Mouse (Mus musculus): ENCODE data around the gene Cep70.

The Cep70 gene

DNA sequence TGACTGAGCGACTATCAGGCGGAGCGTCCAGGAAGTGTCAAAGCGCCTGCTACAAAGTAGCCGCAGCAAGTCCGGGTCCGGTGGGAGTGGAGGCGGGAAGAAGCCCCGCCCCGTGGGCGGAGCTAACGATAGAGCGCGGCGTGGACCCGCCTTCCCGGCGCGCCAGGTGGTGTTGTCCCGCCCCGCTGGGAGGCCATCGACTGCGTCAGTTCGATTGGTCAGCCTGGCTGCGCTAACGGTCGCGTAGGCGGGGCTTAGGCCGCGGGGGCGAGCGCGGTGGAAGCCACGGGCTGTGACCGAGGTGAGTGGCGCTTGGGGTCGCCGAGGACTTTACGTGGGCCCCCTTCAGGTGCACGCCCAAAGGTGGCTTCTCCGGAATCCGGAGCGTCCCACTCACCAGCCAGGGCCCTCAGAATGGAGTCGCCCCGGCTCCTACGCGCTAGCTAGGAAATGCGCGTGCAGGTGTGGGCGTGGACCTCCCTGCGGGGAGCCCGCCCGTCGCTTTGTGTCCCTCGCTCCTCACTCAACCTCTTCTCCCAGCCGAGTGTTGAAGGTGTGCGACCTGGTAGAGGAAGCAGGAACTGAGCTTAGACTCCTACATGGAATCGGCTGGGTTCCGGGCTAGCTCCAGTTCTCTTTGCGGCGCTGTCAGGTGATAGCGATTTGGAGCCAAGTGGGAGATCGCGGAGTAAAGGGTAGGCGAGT, at the start of gene Cep70:
TSS of gene Cep70 (plus strand) at position 178 of the 705 bp plus-strand sequence.
- peak; percentile 96 for DNase-seq (ENCODE audit: low read depth, low spot score)

- no peak for DNase-seq (ENCODE audit: low read depth, low spot score)
These were observed 30.5 kb upstream of the Cep70 start for GRCm38 (mm10) chr9:99212643-99213042.

GRCm38 (mm10) chr9:99216182-99216581, 27.0 kb upstream of the Cep70 start:
- DNase-seq (ENCODE audit: low read depth, low spot score) = no peak

- no peak for DNase-seq (ENCODE audit: low read depth, low spot score)
These were observed 25.0 kb upstream of the Cep70 start for GRCm38 (mm10) chr9:99217999-99218719.

- no peak for DNase-seq (ENCODE audit: low read depth, low spot score)
These were observed 21.5 kb upstream of the Cep70 start for GRCm38 (mm10) chr9:99221636-99222035.

DNA sequence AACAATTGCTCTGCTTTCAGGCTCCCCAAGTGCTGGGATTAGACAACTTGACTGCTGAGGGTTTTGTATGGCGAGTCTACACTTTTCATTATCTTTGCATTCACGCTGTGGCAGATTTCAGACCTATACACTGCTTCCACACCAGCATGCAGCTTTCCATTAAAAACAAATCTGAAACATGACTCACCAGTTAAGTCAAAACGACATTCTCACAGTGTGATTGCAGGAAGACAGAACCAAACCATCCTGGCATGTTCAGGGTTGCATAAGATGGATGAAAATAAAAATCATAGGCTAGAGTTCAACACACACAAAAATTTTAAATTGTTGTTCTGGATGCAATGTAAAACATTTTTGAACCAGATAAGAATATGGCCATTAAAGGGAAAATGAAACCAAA, 18.6 kb upstream of the Cep70 start:
- no peak for DNase-seq (ENCODE audit: low read depth, low spot score)

DNA sequence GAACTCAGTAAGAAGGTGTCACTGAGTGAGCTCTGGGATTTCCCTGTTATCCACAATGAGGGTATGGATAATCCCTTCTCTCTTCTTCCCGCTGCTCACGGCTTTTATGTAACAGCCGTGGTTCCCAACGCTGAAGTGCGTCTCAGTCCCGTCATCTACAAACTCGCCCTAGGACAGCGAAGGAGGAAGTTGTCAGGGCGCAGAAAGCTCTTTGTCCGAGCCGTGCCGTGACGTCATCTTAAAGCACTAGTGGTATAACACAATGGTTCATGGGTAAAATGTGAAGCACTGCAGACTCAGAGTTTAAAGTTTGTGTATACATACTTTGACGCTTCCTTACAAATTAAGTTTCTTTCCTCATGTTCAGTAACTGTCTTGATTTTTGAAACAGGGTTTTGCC, 13.7 kb upstream of the Cep70 start:
- DNase-seq (ENCODE audit: low read depth, low spot score) = no peak

DNA sequence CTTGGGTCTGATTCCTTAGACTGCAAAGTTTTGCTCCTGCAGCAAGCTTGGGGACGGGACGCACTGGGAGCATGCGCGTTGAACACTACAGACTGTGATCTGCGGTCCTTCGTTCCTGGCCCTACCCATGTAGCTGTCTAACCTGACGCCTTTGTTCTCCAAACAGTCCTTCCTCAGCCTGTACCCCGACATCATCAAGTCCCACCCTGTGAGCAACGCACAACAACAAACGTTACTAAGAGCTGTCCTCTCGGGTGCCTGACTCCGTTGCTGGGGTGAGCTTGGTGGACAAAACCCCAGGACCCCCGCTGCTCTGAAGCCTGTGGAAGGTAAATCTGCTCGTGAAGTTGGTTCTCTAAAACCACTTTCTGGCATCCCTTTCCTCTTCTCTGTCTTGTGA, 6.0 kb upstream of the Cep70 start, which contains the start of gene Faiml:
TSS of gene Faiml (minus strand) at position 101 of the 400 bp plus-strand sequence.
- no peak for DNase-seq (ENCODE audit: low read depth, low spot score)

- DNase-seq (ENCODE audit: low read depth, low spot score) = no peak
These were observed 4.9 kb upstream of the Cep70 start for GRCm38 (mm10) chr9:99238276-99238675.

GRCm38 (mm10) chr9:99239256-99239655, 3.9 kb upstream of the Cep70 start:
- DNase-seq (ENCODE audit: low read depth, low spot score) = no peak

- no peak for DNase-seq (ENCODE audit: low read depth, low spot score)
These were observed 2.6 kb upstream of the Cep70 start for GRCm38 (mm10) chr9:99240571-99240970.

GRCm38 (mm10) chr9:99242035-99242434, 1.1 kb upstream of the Cep70 start:
- peak; percentile 73 for DNase-seq (ENCODE audit: low read depth, low spot score)

- peak; percentile 67 for DNase-seq (ENCODE audit: low read depth, low spot score)
These were observed 506 bp upstream of the Cep70 start for GRCm38 (mm10) chr9:99242533-99243189.

DNA sequence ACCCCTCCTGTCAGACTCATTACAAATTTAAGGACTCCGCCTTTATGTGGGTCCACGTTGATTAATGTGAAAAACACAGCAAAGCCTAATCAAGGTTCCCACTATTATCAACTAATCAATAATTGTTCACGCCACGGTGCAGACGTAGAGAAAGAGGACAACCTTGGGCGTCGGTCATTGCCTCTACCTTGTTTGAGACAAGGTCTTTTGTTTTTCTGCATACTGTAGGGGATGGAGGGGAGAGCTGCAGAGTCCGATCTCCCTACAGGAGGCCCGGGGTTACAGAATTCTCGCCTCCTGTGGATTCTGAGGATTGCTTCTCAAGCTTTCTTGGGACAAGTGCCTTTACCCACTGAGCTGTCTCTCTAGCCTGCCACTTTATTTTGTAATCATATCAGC, 727 bp downstream of the Cep70 start:
- DNase-seq (ENCODE audit: low read depth, low spot score) = no peak

DNA sequence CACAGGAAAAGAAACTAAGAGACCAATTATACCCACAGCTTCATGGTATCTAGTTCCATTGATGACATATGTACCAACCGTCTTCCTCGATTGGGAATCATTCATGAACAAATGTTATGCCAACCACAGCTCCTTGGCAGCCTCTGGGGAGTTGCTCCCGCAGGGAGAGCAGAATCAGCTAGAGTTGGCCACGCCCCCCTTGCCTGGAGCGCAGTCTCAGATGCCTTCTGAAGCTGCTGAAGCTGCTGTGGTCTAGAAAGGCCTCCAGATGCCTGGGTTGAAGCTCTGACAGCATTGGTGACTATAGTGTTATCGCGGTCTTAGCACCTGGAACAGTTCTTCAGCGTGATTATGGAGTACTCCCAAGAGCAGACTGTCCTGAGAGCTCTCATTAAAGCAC, 5.1 kb downstream of the Cep70 start:
- DNase-seq (ENCODE audit: low read depth, low spot score) = peak; percentile 47

DNA sequence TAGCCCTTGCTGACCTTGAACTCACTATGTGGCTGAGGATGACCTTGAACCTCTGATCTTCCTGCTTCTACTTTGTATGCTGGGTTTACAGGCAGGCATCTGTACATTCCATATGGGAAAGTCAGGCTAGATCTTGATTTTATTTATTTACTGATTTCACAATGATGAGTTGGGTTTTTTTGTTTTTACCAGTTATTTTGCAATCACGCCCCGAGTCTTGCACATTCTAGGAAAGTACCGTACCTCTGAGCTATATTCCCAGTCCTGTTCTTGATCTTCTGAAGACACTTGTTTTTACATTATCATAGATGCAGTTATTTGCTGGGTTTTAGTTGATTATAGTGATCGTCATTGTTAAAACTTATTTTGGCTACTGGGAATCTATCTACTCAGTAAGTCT, 5.7 kb downstream of the Cep70 start:
- no peak for DNase-seq (ENCODE audit: low read depth, low spot score)

DNA sequence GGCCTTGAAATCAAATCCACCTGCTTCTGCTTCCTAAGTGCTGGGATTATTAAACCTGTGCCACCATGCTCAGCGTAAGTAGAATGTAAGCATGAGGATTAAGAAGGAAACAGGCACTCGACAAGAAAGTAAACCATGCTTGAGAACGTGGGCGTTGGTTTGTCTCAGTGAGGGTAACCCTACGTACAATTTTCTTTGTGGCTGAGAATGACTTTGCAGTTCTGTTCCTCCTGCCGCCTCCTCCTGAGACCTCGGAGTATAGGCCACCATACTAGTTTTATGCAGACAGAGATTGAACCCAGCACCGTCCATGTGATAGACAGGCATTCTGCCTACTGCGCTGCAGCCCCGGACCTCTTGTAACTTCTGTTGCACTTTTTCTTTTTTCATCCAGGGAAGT, 10.7 kb downstream of the Cep70 start:
- no peak for DNase-seq (ENCODE audit: low read depth, low spot score)

DNA sequence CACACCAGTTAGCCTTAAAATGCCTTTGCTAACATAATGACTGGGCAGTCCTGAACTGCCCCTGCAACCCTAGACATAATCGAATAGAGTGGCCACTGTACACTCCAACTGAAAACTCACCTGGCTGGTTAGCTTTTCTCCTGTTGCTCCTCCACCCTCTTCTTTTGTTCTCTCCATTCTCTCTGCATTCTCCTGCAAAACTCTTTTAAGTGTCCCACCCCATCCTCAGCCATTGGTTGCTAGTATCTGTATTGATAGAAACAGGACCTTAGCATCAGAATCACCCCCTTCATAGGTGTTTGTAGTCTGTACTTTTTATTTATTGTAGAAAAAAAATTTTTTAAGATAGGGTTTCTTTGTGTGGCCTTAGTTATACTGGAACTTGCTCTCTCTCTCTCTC, 13.0 kb downstream of the Cep70 start:
- no peak for DNase-seq (ENCODE audit: low read depth, low spot score)

- DNase-seq (ENCODE audit: low read depth, low spot score) = peak; percentile 91
These were observed 13.7 kb downstream of the Cep70 start for GRCm38 (mm10) chr9:99256821-99257220.

DNA sequence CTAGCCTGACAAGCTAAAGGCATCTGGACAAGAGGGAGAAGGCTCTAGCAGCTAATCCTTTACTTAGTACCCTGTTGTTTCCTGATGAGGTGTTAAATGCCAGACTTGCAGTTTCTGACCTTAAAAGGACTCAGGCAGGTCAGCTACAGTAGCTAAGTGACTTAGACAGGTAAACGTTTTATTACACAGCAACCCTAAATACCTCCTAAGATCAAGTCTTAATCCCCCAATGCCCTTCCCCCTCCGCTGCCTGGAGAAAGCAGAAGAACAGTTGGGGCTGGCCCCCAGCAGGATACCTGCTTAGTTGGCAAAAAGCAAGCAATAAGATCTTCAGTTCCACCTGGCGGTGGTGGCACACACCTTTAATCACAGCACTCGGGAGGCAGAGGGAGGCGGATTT, 15.7 kb downstream of the Cep70 start:
- DNase-seq (ENCODE audit: low read depth, low spot score) = no peak

DNA sequence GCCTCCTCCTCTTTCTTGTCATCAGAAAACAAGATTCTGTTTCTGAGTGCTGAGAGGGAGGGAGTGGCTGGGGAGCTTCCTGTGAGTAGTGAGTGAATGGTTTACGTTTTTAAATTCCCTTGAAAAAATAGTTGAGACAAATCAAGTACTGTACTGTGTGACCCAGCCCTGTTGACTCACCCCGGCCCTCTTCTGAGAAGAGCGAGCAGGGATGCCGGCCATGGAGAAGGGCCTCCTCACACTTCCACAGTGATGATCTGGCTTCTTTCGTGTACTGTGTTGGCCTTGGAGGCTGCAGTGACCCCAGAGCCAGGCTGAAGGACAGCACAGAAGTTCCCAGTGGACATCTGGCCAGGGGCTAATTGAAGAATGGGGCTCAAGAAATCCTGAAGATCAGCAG, 61.1 kb downstream of the Cep70 start:
- no peak for DNase-seq (ENCODE audit: low read depth, low spot score)

DNA sequence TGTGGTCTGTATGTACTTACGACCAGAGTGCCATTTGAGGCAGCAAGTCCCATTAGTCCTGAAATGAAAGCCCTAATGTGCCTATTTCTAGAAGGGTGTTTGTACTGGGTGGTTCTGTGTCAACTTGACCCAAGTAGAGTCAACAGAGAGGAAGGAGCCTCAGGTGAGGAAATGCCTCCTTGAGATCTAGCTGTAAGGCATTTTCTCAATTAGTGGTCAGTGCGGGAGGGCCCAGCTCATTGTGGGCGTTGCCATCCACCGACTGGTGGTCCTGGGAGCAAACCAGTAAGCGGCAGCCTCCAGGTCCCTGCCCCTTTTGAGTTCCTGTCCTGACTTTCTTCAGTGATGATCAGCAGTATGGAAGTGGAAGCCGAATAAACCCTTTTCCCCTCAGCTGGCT, 63.1 kb downstream of the Cep70 start:
- DNase-seq (ENCODE audit: low read depth, low spot score) = no peak
